Mouse (Mus musculus) hindbrain, embryonic 11.5 days (tissue): ENCODE results near the gene Copb2. TPM values are rescaled to one million over a fixed set of nuclear protein-coding genes. Genes with fewer than 3 reads are reported as not detected.

Source experiments
- ATAC-seq: fragments of 200-750 bp; cut with Nextera tagmentation; 2 replicates; pipeline ENCODE4 v1.8.0; 2017; ENCODE audit warnings: mild to moderate bottlenecking, moderate TSS enrichment, moderate library complexity; ENCODE audit not compliant: low FRiP score
- DNase-seq: peaks from one replicate; pipeline ENCODE4 v3.0.0-alpha.2; 2015; ENCODE audit warnings: low spot score
- H3K27ac ChIP-seq: fragments of 300-500 bp; sonication (generic); 2 replicates; pipeline ENCODE4 v1.5.1; 2014; ENCODE audit warnings: mild to moderate bottlenecking, low read depth, low read length
- H3K27me3 ChIP-seq: fragments of 300-500 bp; sonication (generic); 2 replicates; pipeline ENCODE4 v1.6.1; 2014; ENCODE audit warnings: mild to moderate bottlenecking, low read length, moderate library complexity, mixed read lengths; ENCODE audit not compliant: control insufficient read depth, insufficient read depth
- H3K36me3 ChIP-seq: fragments of 300-500 bp; sonication (generic); 2 replicates; pipeline ENCODE4 v1.6.1; 2014; ENCODE audit warnings: mild to moderate bottlenecking, low read length, moderate library complexity, mixed read lengths; ENCODE audit not compliant: control insufficient read depth, insufficient read depth
- H3K4me1 ChIP-seq: fragments of 300-500 bp; sonication (generic); replicated peaks from 2 replicates; pipeline ENCODE4 v1.6.1; 2014; ENCODE audit warnings: low read length, mixed read lengths; ENCODE audit not compliant: control insufficient read depth, insufficient read depth
- H3K4me2 ChIP-seq: fragments of 300-500 bp; sonication (generic); replicated peaks from 2 replicates; pipeline ENCODE4 v1.6.1; 2014; ENCODE audit warnings: mild to moderate bottlenecking, low read depth, low read length
- H3K4me3 ChIP-seq: fragments of 300-500 bp; sonication (generic); 2 replicates; pipeline ENCODE4 v1.5.1; 2014; ENCODE audit warnings: low read depth, low read length
- H3K9ac ChIP-seq: fragments of 300-500 bp; sonication (generic); 2 replicates; pipeline ENCODE4 v1.6.1; 2014; ENCODE audit warnings: low read depth, low read length
- H3K9me3 ChIP-seq: fragments of 300-500 bp; sonication (generic); 2 replicates; pipeline ENCODE4 v1.6.1; 2016; ENCODE audit warnings: low read length; ENCODE audit not compliant: control insufficient read depth
- WGBS: fragments of 180-500 bp; shearing (Covaris S2); extraction: QIAGEN DNeasy Blood & Tissue Kit; methylation state at CpG from one replicate; pipeline ENCODE4 v1.1.7; 2014; 5-methylcytosine and 5-hydroxymethylcytosine counted together
- polyA plus RNA-seq: library from polyadenylated mRNA; unstranded; fragments of >200 nt; fragmentation: Nextera tagmentation; extraction: Ambion mirVana; gene quantifications from 2 replicates; pipeline ENCODE4 v1.2.1, GENCODE M21; 2014

The Copb2 gene
- polyA plus RNA-seq, 1 experiment from 2014 or later, result 169 TPM

DNA sequence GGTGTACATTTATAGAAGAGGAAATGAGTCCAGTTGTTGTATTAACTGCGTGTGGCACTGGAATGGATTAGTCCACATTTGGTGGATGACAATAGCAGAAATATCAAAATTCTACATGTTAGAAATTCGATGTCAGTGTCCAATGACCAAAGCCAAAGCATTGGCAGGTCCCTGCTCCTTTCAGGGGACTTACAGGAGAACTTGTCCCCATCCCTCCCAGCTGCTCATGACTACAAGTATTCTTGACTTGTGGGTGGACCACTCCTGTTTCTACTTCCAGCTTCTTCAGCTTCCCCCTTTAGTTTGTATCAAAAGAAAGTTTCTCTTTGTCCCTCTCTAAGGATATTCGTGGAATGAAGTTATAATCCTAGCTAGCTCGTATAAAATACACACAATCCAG lies 41.4 kb downstream of the Copb2 start:
- ATAC-seq (no peak), DNase-seq (no peak)
- Histone ChIP-seq H3K27me3 (no peaks in the 10 kb centered on the region), H3K27ac (no peak overlapping the region), H3K4me3 (no peak overlapping the region), H3K9ac (no peak overlapping the region), H3K36me3 (no peaks in the 10 kb centered on the region), H3K4me2 (no peak overlapping the region), H3K4me1 (no peaks in the 10 kb centered on the region), H3K9me3 (no peaks in the 10 kb centered on the region)
- WGBS, result 77% methylated on average over 4 of the region's 4 CpGs

DNA sequence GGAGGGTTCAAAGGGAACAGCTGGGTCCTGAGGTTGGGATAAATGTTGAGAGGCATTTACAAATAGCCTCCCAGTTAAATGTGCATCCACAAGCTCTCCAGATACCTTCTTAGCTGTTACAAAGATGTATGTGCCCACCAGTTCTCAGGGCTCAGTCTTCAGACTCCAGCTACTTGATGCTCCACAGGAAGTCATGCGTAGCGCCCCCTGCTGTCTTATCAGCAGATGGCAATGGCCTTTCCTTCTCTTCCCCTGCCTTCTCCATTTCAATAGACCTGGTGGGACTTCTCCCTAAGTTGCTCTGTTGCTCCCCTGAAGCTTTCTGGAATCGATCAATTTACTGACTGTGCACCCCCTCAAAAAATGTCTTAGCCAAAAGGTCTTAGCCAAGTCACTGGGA lies 65.0 kb downstream of the Copb2 start:
- 34% methylated on average over 3 of the region's 3 CpGs for WGBS
- no peaks in the 10 kb centered on the region for H3K4me1 ChIP-seq
- no peaks in the 10 kb centered on the region for H3K27me3 ChIP-seq
- no peaks in the 10 kb centered on the region for H3K9me3 ChIP-seq
- H3K9ac ChIP-seq, result no peak overlapping the region
- no peak overlapping the region for H3K27ac ChIP-seq
- H3K4me3 ChIP-seq, result no peak overlapping the region
- no peaks in the 10 kb centered on the region for H3K36me3 ChIP-seq
- H3K4me2 ChIP-seq, result no peak overlapping the region
- DNase-seq, result no peak
- no peak for ATAC-seq

DNA sequence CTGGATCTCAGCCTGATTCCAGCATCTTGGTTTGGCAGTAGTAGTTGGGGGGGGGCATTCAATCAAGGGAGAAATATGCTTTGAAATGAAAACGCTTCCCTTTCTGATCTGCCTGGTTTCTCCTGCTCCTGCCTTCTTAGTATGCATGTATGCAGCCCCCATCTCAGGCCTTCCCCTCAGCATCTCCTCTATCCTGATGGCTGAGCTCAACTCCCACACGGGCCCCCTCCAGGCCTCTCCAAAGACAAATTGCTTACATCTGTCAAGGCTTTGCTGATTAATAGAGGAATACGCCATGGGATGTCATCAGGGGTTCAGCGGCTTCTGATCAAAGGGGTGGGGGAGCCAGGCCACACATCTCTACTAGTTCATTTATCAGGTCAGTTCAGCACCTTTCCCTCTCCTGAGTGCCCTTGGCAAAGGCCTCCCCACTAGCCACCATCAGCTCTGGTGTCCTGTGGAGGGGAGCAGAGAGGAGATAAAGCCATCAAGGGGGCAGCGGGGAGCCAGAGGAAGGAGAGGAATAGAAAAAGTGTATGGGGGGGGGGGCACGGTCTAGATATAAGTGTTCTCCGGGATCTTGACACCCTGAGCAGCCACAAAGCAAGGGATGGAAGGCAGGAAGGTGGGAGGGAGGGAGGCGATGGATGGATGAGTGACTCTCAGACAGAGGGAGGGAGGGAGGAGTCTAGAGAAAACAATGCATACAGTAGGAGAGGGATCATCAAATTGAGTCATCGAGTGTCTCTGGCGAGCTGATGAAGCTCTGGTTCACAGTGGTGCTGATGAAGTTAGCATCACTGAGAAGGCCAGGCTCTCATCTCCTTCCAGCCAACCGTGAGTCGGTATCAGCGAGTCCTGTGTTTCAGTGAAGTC lies 70.0 kb downstream of the Copb2 start:
- 75% methylated on average over 13 of the region's 13 CpGs for WGBS
- H3K4me3 ChIP-seq, result no peak overlapping the region
- no peaks in the 10 kb centered on the region for H3K4me1 ChIP-seq
- H3K9ac ChIP-seq, result no peak overlapping the region
- H3K27me3 ChIP-seq, result no peaks in the 10 kb centered on the region
- no peak overlapping the region for H3K4me2 ChIP-seq
- H3K27ac ChIP-seq, result no peak overlapping the region
- ATAC-seq (no peak), DNase-seq (no peak)
- no peaks in the 10 kb centered on the region for H3K36me3 ChIP-seq
- no peaks in the 10 kb centered on the region for H3K9me3 ChIP-seq

Other genes starting within 250 kb of the Copb2 start
- gene Rbp1, start 140.8 kb upstream of the Copb2 start, polyA plus RNA-seq, result 48.7 and 57.8 TPM in 2 replicates
- gene Rbp2, start 77.6 kb upstream of the Copb2 start, polyA plus RNA-seq, result 0.78 and 1.3 TPM in 2 replicates
- 74.6 and 76.8 TPM in 2 replicates for gene Mrps22, start 37.9 kb downstream of the Copb2 start, polyA plus RNA-seq